Mouse (Mus musculus) T-helper 17 cell (primary cell): Measurements from ENCODE around the gene Lgi4.

Experiments used
- in situ Hi-C, 2 experiments: fragments of 300-600 bp; cut with MboI, MseI; formaldehyde crosslinking; loops; 1 replicate in 1 of 2; 2 replicates in 1 of 2; pipeline ENCODE4 v1.15.1; 2025; ENCODE audit warnings: high pct_unique_total_duplicates in 2 of 2

The Lgi4 gene

GRCm38 (mm10) chr7:31105061-31105768 lies 46.1 kb downstream of the Lgi4 start:
- in situ Hi-C loops = no loop called here

GRCm38 (mm10) chr7:31106166-31106565 lies 47.0 kb downstream of the Lgi4 start:
- in situ Hi-C loops = no loop called here

- in situ Hi-C loops = no loop called here
Measured at GRCm38 (mm10) chr7:31107781-31108180, 48.6 kb downstream of the Lgi4 start.

- in situ Hi-C loops = no loop called here
Measured at GRCm38 (mm10) chr7:31109091-31109490, 49.9 kb downstream of the Lgi4 start.

- in situ Hi-C loops = no loop called here
Measured at GRCm38 (mm10) chr7:31109796-31110195, 50.7 kb downstream of the Lgi4 start.

GRCm38 (mm10) chr7:31110861-31111385 lies 51.8 kb downstream of the Lgi4 start:
- in situ Hi-C loops = no loop called here

GRCm38 (mm10) chr7:31112036-31112435 lies 52.9 kb downstream of the Lgi4 start:
- in situ Hi-C loops = no loop called here

- in situ Hi-C loops = no loop called here
Measured at GRCm38 (mm10) chr7:31113800-31114199, 54.7 kb downstream of the Lgi4 start.

GRCm38 (mm10) chr7:31114646-31115045 lies 55.5 kb downstream of the Lgi4 start:
- in situ Hi-C loops = no loop called here

GRCm38 (mm10) chr7:31115182-31115581 lies 56.0 kb downstream of the Lgi4 start, which contains the start of gene Hpn:
Hpn (minus strand) TSS chr7:31115290.
- in situ Hi-C loops = no loop called here

- in situ Hi-C loops = no loop called here
Measured at GRCm38 (mm10) chr7:31115587-31116043, 56.5 kb downstream of the Lgi4 start.

GRCm38 (mm10) chr7:31116721-31117145 lies 57.6 kb downstream of the Lgi4 start:
- in situ Hi-C loops = no loop called here

GRCm38 (mm10) chr7:31117465-31117864 lies 58.3 kb downstream of the Lgi4 start:
- in situ Hi-C loops = no loop called here

- in situ Hi-C loops = no loop called here
Measured at GRCm38 (mm10) chr7:31118486-31118885, 59.3 kb downstream of the Lgi4 start.

- in situ Hi-C loops = no loop called here
Measured at GRCm38 (mm10) chr7:31119556-31119955, 60.4 kb downstream of the Lgi4 start.
